Mouse (Mus musculus) heart, adult 8-10 months (tissue): ENCODE results near the gene Schip1. TPM values are rescaled to one million over a fixed set of nuclear protein-coding genes. Genes with fewer than 3 reads are reported as not detected.

Experiments used
- DNase-seq: peaks from one replicate; pipeline ENCODE4 v3.0.0; 2022; ENCODE audit warnings: low spot score
- total RNA-seq, 4 experiments: library from RNA; stranded (reverse); gene quantifications; 2 replicates each; pipeline ENCODE4 v1.2.4; 2022

Schip1 gene
- total RNA-seq, 4 experiments from 2014 or later, result 148 to 166 (median 160) TPM

- no peak for DNase-seq
Measured at GRCm38 (mm10) chr3:68660538-68660937, 595.9 kb downstream of the Schip1 start.

GRCm38 (mm10) chr3:68662386-68662785 is 597.8 kb downstream of the Schip1 start:
- no peak for DNase-seq

GRCm38 (mm10) chr3:68664337-68664736 is 599.7 kb downstream of the Schip1 start:
- no peak for DNase-seq

- DNase-seq, result no peak
Measured at GRCm38 (mm10) chr3:68666377-68666776, 601.8 kb downstream of the Schip1 start.

- DNase-seq, result no peak
Measured at GRCm38 (mm10) chr3:68667852-68668251, 603.2 kb downstream of the Schip1 start.

- DNase-seq, result no peak
Measured at GRCm38 (mm10) chr3:68669418-68669974, 604.9 kb downstream of the Schip1 start.

GRCm38 (mm10) chr3:68674721-68675120 is 610.1 kb downstream of the Schip1 start:
- DNase-seq, result no peak

- no peak for DNase-seq
Measured at GRCm38 (mm10) chr3:68675216-68675835, 610.7 kb downstream of the Schip1 start.

Other genes starting within 250 kb of the Schip1 start
- gene Iqcj, start 172.6 kb upstream of the Schip1 start, total RNA-seq, result not detected
- gene Iqschfp, start 172.6 kb upstream of the Schip1 start, total RNA-seq, result not detected